Mouse (Mus musculus): ENCODE data around the gene Mras.

GRCm38 (mm10) chr9:99431346-99431745, 5.8 kb downstream of the Mras start:
- TF ChIP-seq CTCF (IDR thresholded peaks at IDR 0.05 in 2 of 3, conservative IDR thresholded peaks at IDR 0.05 in 1 of 3; ENCODE audit: control insufficient read depth in 1 of 3, insufficient read depth in 1 of 3, low read depth in 2 of 3, low read length in 3 of 3, poor library complexity in 1 of 3, severe bottlenecking in 1 of 3) (no peak), MAFK (IDR thresholded peaks at IDR 0.05; ENCODE audit: borderline replicate concordance, low read depth, low read length) (no peak), CHD2 (IDR thresholded peaks at IDR 0.05; ENCODE audit: low read length) (no peak), HCFC1 (IDR thresholded peaks at IDR 0.05; ENCODE audit: low read depth, low read length) (no peak), MAX (IDR thresholded peaks at IDR 0.05; ENCODE audit: low read length) (no peak), POLR2A (IDR thresholded peaks at IDR 0.05; ENCODE audit: control insufficient read depth in 1 of 2, insufficient read depth in 1 of 2, low read depth in 1 of 2, low read length in 2 of 2, poor library complexity in 1 of 2) (no peak), BHLHE40 (IDR thresholded peaks at IDR 0.05; ENCODE audit: borderline replicate concordance, low read depth, low read length) (no peak), E2F4 (IDR thresholded peaks at IDR 0.05; ENCODE audit: borderline replicate concordance, low read depth, low read length) (no peak), EP300 (IDR thresholded peaks at IDR 0.05; ENCODE audit: low read depth in 1 of 2, low read length in 2 of 2) (no peak), ELF1 (IDR thresholded peaks at IDR 0.05; ENCODE audit: low read depth, low read length) (no peak), MEF2A (IDR thresholded peaks at IDR 0.05; ENCODE audit: extremely low read depth, insufficient replicate concordance, low read depth, low read length, poor library complexity, severe bottlenecking) (no peak), TAL1 (IDR thresholded peaks at IDR 0.05; ENCODE audit: low read length) (no peak), TCF12 (IDR thresholded peaks at IDR 0.05; ENCODE audit: low read depth, low read length) (no peak), GATA1 (IDR thresholded peaks at IDR 0.05; ENCODE audit: low read depth, low read length) (no peak)
